Mouse (Mus musculus) intestine, postnatal 0 days (tissue): ENCODE data around the gene Xpnpep1. TPM values are rescaled to one million over a fixed set of nuclear protein-coding genes. Genes with fewer than 3 reads are reported as not detected.

Experiments
- ATAC-seq: fragments of 200-750 bp; cut with Nextera tagmentation; 2 replicates; pipeline ENCODE4 v1.8.0; 2017; ENCODE audit warnings: mild to moderate bottlenecking, moderate TSS enrichment, moderate library complexity
- H3K27ac ChIP-seq: fragments of 300-500 bp; sonication (generic); 2 replicates; pipeline ENCODE4 v1.5.1; 2014; ENCODE audit warnings: mild to moderate bottlenecking, low read depth, low read length, moderate library complexity
- H3K27me3 ChIP-seq: fragments of 300-500 bp; sonication (generic); replicated peaks from 2 replicates; pipeline ENCODE4 v1.6.1; 2014; ENCODE audit warnings: low read length, mixed read lengths; ENCODE audit not compliant: control insufficient read depth, insufficient read depth
- H3K36me3 ChIP-seq: fragments of 300-500 bp; sonication (generic); 2 replicates; pipeline ENCODE4 v1.6.1; 2014; ENCODE audit warnings: mild to moderate bottlenecking, moderate library complexity; ENCODE audit not compliant: control insufficient read depth, insufficient read depth
- H3K4me1 ChIP-seq: fragments of 300-500 bp; sonication (generic); replicated peaks from 2 replicates; pipeline ENCODE4 v1.6.1; 2014; ENCODE audit warnings: antibody characterized with exemption, low read length, mixed read lengths; ENCODE audit not compliant: control insufficient read depth, insufficient read depth
- H3K4me2 ChIP-seq: fragments of 300-500 bp; sonication (generic); replicated peaks from 2 replicates; pipeline ENCODE4 v1.6.1; 2014; ENCODE audit warnings: low read depth, mild to moderate bottlenecking, moderate library complexity
- H3K4me3 ChIP-seq: fragments of 300-500 bp; sonication (generic); 2 replicates; pipeline ENCODE4 v1.5.1; 2014; ENCODE audit warnings: low read depth, low read length
- H3K9ac ChIP-seq: fragments of 300-500 bp; sonication (generic); 2 replicates; pipeline ENCODE4 v1.6.1; 2014; ENCODE audit warnings: mild to moderate bottlenecking, low read depth, low read length
- H3K9me3 ChIP-seq: fragments of 300-500 bp; sonication (generic); 2 replicates; pipeline ENCODE4 v1.6.1; 2016; ENCODE audit warnings: mixed run types; ENCODE audit not compliant: control insufficient read depth
- CTCF ChIP-seq: sonication (generic); IDR thresholded peaks from 2 replicates; pipeline ENCODE4 v1.5.1; 2016; ENCODE audit warnings: low read depth, mild to moderate bottlenecking, control low read depth, antibody characterized with exemption, moderate library complexity
- WGBS: fragments of 180-500 bp; shearing (Covaris S2); extraction: QIAGEN DNeasy Blood & Tissue Kit; methylation state at CpG from one replicate; pipeline ENCODE4 v1.1.7; 2014; 5-methylcytosine and 5-hydroxymethylcytosine counted together
- polyA plus RNA-seq: library from polyadenylated mRNA; unstranded; fragments of >200 nt; fragmentation: Nextera tagmentation; extraction: Ambion mirVana; gene quantifications from 2 replicates; pipeline ENCODE4 v1.2.1, GENCODE M21; 2015

Gene Xpnpep1
- polyA plus RNA-seq, 1 experiment from 2014 or later = 333 TPM

- Histone ChIP-seq H3K36me3 (peaks cover 11% of the 10 kb centered on the region), H3K27me3 (no peaks in the 10 kb centered on the region), H3K4me1 (peaks cover 9% of the 10 kb centered on the region), H3K9me3 (no peaks in the 10 kb centered on the region), H3K9ac (no peak overlapping the region), H3K4me2 (peak overlapping the region; percentile 48), H3K4me3 (peak overlapping the region; percentile 24), H3K27ac (peak overlapping the region; percentile 80)
- TF ChIP-seq CTCF = no peak
- WGBS = 54% methylated on average over 8 of the region's 8 CpGs
- peak; percentile 83 for ATAC-seq
Observed at GRCm38 (mm10) chr19:53031957-53032371, 8.1 kb downstream of the Xpnpep1 start.

GRCm38 (mm10) chr19:53030279-53030678 lies 9.7 kb downstream of the Xpnpep1 start:
- peak overlapping the region; percentile 48 for H3K4me2 ChIP-seq
- H3K27me3 ChIP-seq = no peaks in the 10 kb centered on the region
- no peak for ATAC-seq
- H3K4me1 ChIP-seq = peaks cover 6% of the 10 kb centered on the region; the same call in 1 of the 2 replicates
- H3K9ac ChIP-seq = no peak overlapping the region
- WGBS = 98% methylated on average over 6 of the region's 6 CpGs
- no peak for TF ChIP-seq CTCF
- H3K36me3 ChIP-seq = peaks cover 26% of the 10 kb centered on the region
- no peaks in the 10 kb centered on the region for H3K9me3 ChIP-seq
- H3K4me3 ChIP-seq = no peak overlapping the region
- no peak overlapping the region for H3K27ac ChIP-seq

DNA sequence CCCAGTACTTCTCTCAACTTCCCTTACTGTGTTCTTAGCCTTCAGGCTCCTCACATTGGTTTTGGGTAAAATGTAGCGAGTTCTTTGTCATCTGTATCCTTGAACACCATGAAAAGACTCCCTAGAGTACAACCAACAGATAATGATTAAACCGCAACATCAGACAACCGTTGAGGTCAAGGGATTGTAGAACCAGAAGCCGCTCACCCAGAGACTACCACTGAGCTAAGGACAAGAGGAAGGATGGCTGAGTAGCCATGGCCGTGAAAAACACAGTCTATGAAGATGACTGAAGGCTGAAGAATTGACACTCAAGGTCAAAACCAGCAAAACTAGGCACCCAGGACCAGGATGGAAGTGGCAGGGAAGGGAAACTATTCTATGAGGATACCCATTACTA lies 10.3 kb downstream of the Xpnpep1 start:
- WGBS = 84% methylated on average over 5 of the region's 5 CpGs
- no peak for TF ChIP-seq CTCF
- Histone ChIP-seq H3K4me3 (no peak overlapping the region), H3K27me3 (no peaks in the 10 kb centered on the region), H3K27ac (no peak overlapping the region), H3K36me3 (peaks cover 32% of the 10 kb centered on the region), H3K4me2 (0 out of 2 replicates have a peak overlapping the region, but pooled peaks have one; percentile 35), H3K9ac (no peak overlapping the region), H3K4me1 (peaks cover 6% of the 10 kb centered on the region; the same call in 1 of the 2 replicates), H3K9me3 (no peaks in the 10 kb centered on the region)
- no peak for ATAC-seq

DNA sequence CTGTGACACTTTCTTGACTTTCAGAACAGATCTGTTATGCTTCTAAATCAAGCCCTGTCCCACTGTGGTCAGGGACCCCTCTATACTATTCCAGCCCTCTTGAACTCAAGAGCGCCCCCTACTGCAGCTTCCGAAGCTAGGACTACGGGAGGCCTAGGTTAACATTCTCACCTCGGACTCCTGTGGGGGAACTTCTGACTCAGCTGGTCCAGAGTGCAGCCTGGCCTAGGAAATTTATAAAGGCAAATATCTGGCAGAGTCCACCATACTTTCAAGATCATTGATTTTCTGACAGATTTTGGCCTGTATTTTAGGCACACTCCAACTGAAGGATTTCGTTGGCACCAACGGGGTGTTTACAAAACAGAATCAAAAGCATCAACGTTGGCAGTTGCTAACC lies 11.0 kb downstream of the Xpnpep1 start:
- 75% methylated on average over 7 of the region's 7 CpGs for WGBS
- TF ChIP-seq CTCF = peak; percentile 60
- Histone ChIP-seq H3K9me3 (no peaks in the 10 kb centered on the region), H3K4me3 (no peak overlapping the region), H3K4me2 (peak overlapping the region; percentile 35; the same call in 1 of the 2 replicates), H3K9ac (no peak overlapping the region), H3K27me3 (no peaks in the 10 kb centered on the region), H3K27ac (peak overlapping the region; percentile 60), H3K36me3 (peaks cover 38% of the 10 kb centered on the region), H3K4me1 (peaks cover 6% of the 10 kb centered on the region; the same call in 1 of the 2 replicates)
- ATAC-seq = no peak

- peak overlapping the region; percentile 60 for H3K27ac ChIP-seq
- TF ChIP-seq CTCF = peak; percentile 50
- WGBS = 49% methylated on average over 12 of the region's 12 CpGs
- ATAC-seq = peak; percentile 62
- H3K9me3 ChIP-seq = no peaks in the 10 kb centered on the region
- no peak overlapping the region for H3K4me3 ChIP-seq
- H3K27me3 ChIP-seq = no peaks in the 10 kb centered on the region
- no peaks in the 10 kb centered on the region; the same call in 1 of the 2 replicates for H3K4me1 ChIP-seq
- H3K4me2 ChIP-seq = peak overlapping the region; percentile 35
- H3K9ac ChIP-seq = no peak overlapping the region
- H3K36me3 ChIP-seq = peaks cover 42% of the 10 kb centered on the region
Observed at GRCm38 (mm10) chr19:53028216-53028615, 11.8 kb downstream of the Xpnpep1 start.

- H3K4me2 ChIP-seq = peak overlapping the region; percentile 13; the same call in 1 of the 2 replicates
- H3K27me3 ChIP-seq = no peaks in the 10 kb centered on the region
- 0 out of 2 replicates have a peak, but pooled peaks cover 14% of the 10 kb centered on the region for H3K4me1 ChIP-seq
- peak overlapping the region; percentile 90 for H3K27ac ChIP-seq
- ATAC-seq = no peak
- no peak for TF ChIP-seq CTCF
- peaks cover 52% of the 10 kb centered on the region for H3K36me3 ChIP-seq
- no peaks in the 10 kb centered on the region for H3K9me3 ChIP-seq
- no peak overlapping the region for H3K4me3 ChIP-seq
- H3K9ac ChIP-seq = no peak overlapping the region
- WGBS = 38% methylated on average over 10 of the region's 10 CpGs
Observed at GRCm38 (mm10) chr19:53023189-53023588, 16.8 kb downstream of the Xpnpep1 start.
